8 mouse cellular contexts compared by ENCODE assay signal in the genomic region with DNA sequence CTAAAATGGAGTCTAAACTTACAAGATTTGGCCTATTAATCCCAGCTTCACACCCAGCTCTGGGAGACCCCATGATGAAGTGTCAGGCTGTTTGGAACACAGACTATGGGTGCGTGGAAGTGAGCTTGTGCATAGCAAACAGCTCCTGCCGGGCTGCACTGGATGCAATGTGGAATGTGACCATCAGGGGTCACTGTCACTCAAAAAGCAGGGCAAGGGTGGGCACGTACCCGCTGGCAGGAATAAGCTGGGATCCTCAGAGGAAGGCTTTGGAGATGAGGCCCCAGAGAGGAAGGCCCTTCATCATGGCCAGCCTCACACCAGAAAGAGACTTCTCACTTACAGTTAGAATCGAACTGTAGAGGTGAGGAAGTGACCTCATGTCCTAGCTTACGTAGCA. TPM values are rescaled to one million over a fixed set of nuclear protein-coding genes. Genes with fewer than 3 reads are reported as not detected.
DNase-seq lines count a peak whose midpoint lies in the region; ATAC-seq lines count a peak whose summit lies in the region.

No protein-coding gene starts in this region.

- no peak overlapping the region for H3K4me3 ChIP-seq in embryonic facial prominence, embryonic 13.5 days
- no peak overlapping the region for H3K4me3 ChIP-seq in kidney, embryonic 14.5 days (ENCODE audit: low read length)

- 0 out of 2 replicates have a peak, but pooled peaks cover 3% of the 10 kb centered on the region for H3K4me1 ChIP-seq in embryonic facial prominence, embryonic 13.5 days
- peaks cover 3% of the 10 kb centered on the region; the same call in 1 of the 2 replicates for H3K4me1 ChIP-seq in kidney, embryonic 14.5 days (ENCODE audit: control insufficient read depth, insufficient read depth, low read length)

- ATAC-seq in embryonic facial prominence, embryonic 13.5 days (ENCODE audit: insufficient number of reproducible peaks, insufficient read depth, low FRiP score, low TSS enrichment, low read depth), result 0 out of 2 replicates have a peak, but pooled peaks have one; percentile 48
- ATAC-seq in kidney, embryonic 14.5 days (ENCODE audit: low FRiP score, low TSS enrichment), result peak; percentile 53; the same call in 1 of the 2 replicates

- H3K4me2 ChIP-seq in embryonic facial prominence, embryonic 13.5 days, result no peak overlapping the region
- H3K4me2 ChIP-seq in kidney, embryonic 14.5 days (replicated peaks; ENCODE audit: low read depth, low read length), result no peak overlapping the region

- H3K9ac ChIP-seq in embryonic facial prominence, embryonic 13.5 days, result no peak overlapping the region
- no peak overlapping the region for H3K9ac ChIP-seq in kidney, embryonic 14.5 days (ENCODE audit: low read depth, low read length)

- H3K27ac ChIP-seq in embryonic facial prominence, embryonic 13.5 days, result no peak overlapping the region
- H3K27ac ChIP-seq in kidney, embryonic 14.5 days (ENCODE audit: low read depth, low read length), result no peak overlapping the region

- 27% methylated on average over 6 of the region's 6 CpGs for WGBS in embryonic facial prominence, embryonic 13.5 days
- WGBS in kidney, embryonic 14.5 days, result 25% methylated on average over 6 of the region's 6 CpGs

- H3K9me3 ChIP-seq in embryonic facial prominence, embryonic 13.5 days, result no peaks in the 10 kb centered on the region
- H3K9me3 ChIP-seq in kidney, embryonic 14.5 days (ENCODE audit: control insufficient read depth, low read length), result no peaks in the 10 kb centered on the region

- H3K27me3 ChIP-seq in embryonic facial prominence, embryonic 13.5 days, result no peaks in the 10 kb centered on the region
- H3K27me3 ChIP-seq in kidney, embryonic 14.5 days (ENCODE audit: control insufficient read depth, insufficient read depth, low read length), result no peaks in the 10 kb centered on the region

- no peaks in the 10 kb centered on the region for H3K36me3 ChIP-seq in embryonic facial prominence, embryonic 13.5 days
- no peaks in the 10 kb centered on the region for H3K36me3 ChIP-seq in kidney, embryonic 14.5 days (ENCODE audit: control insufficient read depth, insufficient read depth, low read length)

- DNase-seq in adrenal gland, adult (ENCODE audit: inconsistent age in 2 of 2, low spot score in 1 of 2), result peak; percentile 35 to 76
- no peak for DNase-seq in adrenal gland, adult 8-10 months
- peak; percentile 38 for DNase-seq in urinary bladder, postnatal 14 days (ENCODE audit: low spot score)
- DNase-seq in urinary bladder, adult 18-20 months (ENCODE audit: low spot score in 2 of 2), result no peak
- DNase-seq in lung, postnatal 25 days (ENCODE audit: low spot score), result peak; percentile 34
- DNase-seq in right cerebral cortex, adult 2 months (ENCODE audit: low spot score in 2 of 2), result peak; percentile 38 to 56

RNA-seq across cellular contexts. Expression of gene Slc52a3, which starts 23.9 kb away (rescaled TPM):
- total RNA-seq in adrenal gland, adult 8-10 months (2022), result 1 to 10 TPM; 1.8 to 4.4 (median 3.3) TPM
- 1.4 and 2.2 TPM in 2 replicates for polyA plus RNA-seq in embryonic facial prominence, embryonic 13.5 days (2015; fragmentation: Nextera tagmentation; extraction: Ambion mirVana)
- 3.4 and 6.8 TPM in 2 replicates for polyA plus RNA-seq in kidney, embryonic 14.5 days (2014; fragmentation: Nextera tagmentation; extraction: Ambion mirVana)

RNA-seq across cellular contexts. Expression of gene Fam110a, which starts 40.2 kb away (rescaled TPM):
- 10 to 100 TPM; 13.7 to 15.1 (median 14.1) TPM for total RNA-seq in adrenal gland, adult 8-10 months (2022)
- 20.9 and 23.7 TPM in 2 replicates for polyA plus RNA-seq in embryonic facial prominence, embryonic 13.5 days (2015; fragmentation: Nextera tagmentation; extraction: Ambion mirVana)
- polyA plus RNA-seq in kidney, embryonic 14.5 days (2014; fragmentation: Nextera tagmentation; extraction: Ambion mirVana), result 19.7 and 29.9 TPM in 2 replicates

Comparison
In these comparisons a context has a peak if more than half of its experiments do, and no peak if none do; other contexts are left out.
1. DNase-seq: peak in adrenal gland, adult (2 of 2), urinary bladder, postnatal 14 days (single experiment), lung, postnatal 25 days (single experiment) and right cerebral cortex, adult 2 months (2 of 2); none in adrenal gland, adult 8-10 months (single experiment) and urinary bladder, adult 18-20 months (0 of 2).